Mouse (Mus musculus) stomach, postnatal 0 days (tissue): Measurements from ENCODE around the gene Fam198b. TPM values are rescaled to one million over a fixed set of nuclear protein-coding genes. Genes with fewer than 3 reads are reported as not detected.

Experiments used
- ATAC-seq: fragments of 200-750 bp; cut with Nextera tagmentation; 2 replicates; pipeline ENCODE4 v1.8.0; 2017; ENCODE audit not compliant: low FRiP score, low TSS enrichment
- DNase-seq: peaks from one replicate; pipeline ENCODE4 v3.0.0-alpha.2; 2016; ENCODE audit warnings: low spot score
- H3K27ac ChIP-seq: fragments of 300-500 bp; sonication (generic); replicated peaks from 2 replicates; pipeline ENCODE4 v1.5.1; 2014; ENCODE audit warnings: mild to moderate bottlenecking, control low read depth
- H3K27me3 ChIP-seq: fragments of 300-500 bp; sonication (generic); 2 replicates; pipeline ENCODE4 v1.6.1; 2014; ENCODE audit warnings: low read length; ENCODE audit not compliant: control insufficient read depth, insufficient read depth
- H3K36me3 ChIP-seq: fragments of 300-500 bp; sonication (generic); 2 replicates; pipeline ENCODE4 v1.6.1; 2014; ENCODE audit warnings: low read length, mixed read lengths; ENCODE audit not compliant: control insufficient read depth, insufficient read depth
- H3K4me1 ChIP-seq: fragments of 300-500 bp; sonication (generic); replicated peaks from 2 replicates; pipeline ENCODE4 v1.6.1; 2014; ENCODE audit warnings: antibody characterized with exemption; ENCODE audit not compliant: control insufficient read depth, insufficient read depth
- H3K4me2 ChIP-seq: fragments of 300-500 bp; sonication (generic); replicated peaks from 2 replicates; pipeline ENCODE4 v1.6.1; 2014; ENCODE audit warnings: low read depth, mild to moderate bottlenecking, control low read depth, moderate library complexity
- H3K4me3 ChIP-seq: fragments of 300-500 bp; sonication (generic); 2 replicates; pipeline ENCODE4 v1.5.1; 2014; ENCODE audit warnings: low read depth, low read length, control low read depth
- H3K9ac ChIP-seq: fragments of 300-500 bp; sonication (generic); 2 replicates; pipeline ENCODE4 v1.6.1; 2014; ENCODE audit warnings: mild to moderate bottlenecking, low read length, control low read depth, mixed read lengths
- H3K9me3 ChIP-seq: fragments of 300-500 bp; sonication (generic); 2 replicates; pipeline ENCODE4 v1.6.1; 2016; ENCODE audit warnings: low read length; ENCODE audit not compliant: control insufficient read depth
- CTCF ChIP-seq: IDR thresholded peaks from 2 replicates; pipeline ENCODE4 v1.5.1; 2016; ENCODE audit warnings: antibody characterized with exemption, low read depth, mild to moderate bottlenecking, moderate library complexity
- EP300 ChIP-seq: optimal IDR thresholded peaks from 2 replicates; pipeline ENCODE3; 2016; ENCODE audit warnings: antibody characterized with exemption
- WGBS: fragments of 180-500 bp; shearing (Covaris S2); extraction: QIAGEN DNeasy Blood & Tissue Kit; methylation state at CpG from one replicate; pipeline ENCODE4 v1.1.7; 2014; 5-methylcytosine and 5-hydroxymethylcytosine counted together
- polyA plus RNA-seq: library from polyadenylated mRNA; unstranded; fragments of >200 nt; fragmentation: Nextera tagmentation; extraction: Ambion mirVana; gene quantifications from 2 replicates; pipeline ENCODE4 v1.2.1, GENCODE M21; 2015

The Fam198b gene
- polyA plus RNA-seq, 1 experiment from 2014 or later, result 8.6 TPM

GRCm38 (mm10) chr3:79904238-79904757 lies 20.0 kb downstream of the Fam198b start:
- WGBS, result 69% methylated on average over 10 of the region's 10 CpGs
- ATAC-seq (no peak), DNase-seq (no peak)
- H3K9me3 ChIP-seq, result no peaks in the 10 kb centered on the region
- no peaks in the 10 kb centered on the region for H3K36me3 ChIP-seq
- no peaks in the 10 kb centered on the region for H3K27me3 ChIP-seq
- H3K9ac ChIP-seq, result no peak overlapping the region
- TF ChIP-seq EP300 (no peak), CTCF (no peak)
- no peak overlapping the region for H3K27ac ChIP-seq
- no peak overlapping the region for H3K4me3 ChIP-seq
- H3K4me1 ChIP-seq, result no peaks in the 10 kb centered on the region
- no peak overlapping the region for H3K4me2 ChIP-seq

- Histone ChIP-seq H3K36me3 (no peaks in the 10 kb centered on the region), H3K4me3 (no peak overlapping the region), H3K4me1 (no peaks in the 10 kb centered on the region), H3K27ac (no peak overlapping the region), H3K4me2 (no peak overlapping the region), H3K27me3 (no peaks in the 10 kb centered on the region), H3K9me3 (no peaks in the 10 kb centered on the region), H3K9ac (no peak overlapping the region)
- DNase-seq (no peak), ATAC-seq (no peak)
- TF ChIP-seq CTCF (no peak), EP300 (no peak)
Observed at GRCm38 (mm10) chr3:79905397-79905796, 21.1 kb downstream of the Fam198b start.

- H3K27ac ChIP-seq, result no peak overlapping the region
- H3K27me3 ChIP-seq, result no peaks in the 10 kb centered on the region
- no peaks in the 10 kb centered on the region for H3K36me3 ChIP-seq
- no peaks in the 10 kb centered on the region for H3K4me1 ChIP-seq
- WGBS, result 73% methylated on average over 5 of the region's 5 CpGs
- H3K4me2 ChIP-seq, result no peak overlapping the region
- no peak overlapping the region for H3K9ac ChIP-seq
- TF ChIP-seq CTCF (no peak), EP300 (no peak)
- ATAC-seq (no peak), DNase-seq (no peak)
- H3K9me3 ChIP-seq, result no peaks in the 10 kb centered on the region
- no peak overlapping the region for H3K4me3 ChIP-seq
Observed at GRCm38 (mm10) chr3:79906250-79907045, 22.1 kb downstream of the Fam198b start.

GRCm38 (mm10) chr3:79907223-79907622 lies 22.9 kb downstream of the Fam198b start:
- no peak for TF ChIP-seq CTCF
- no peak for TF ChIP-seq EP300
- DNase-seq (no peak), ATAC-seq (no peak)
- H3K9ac ChIP-seq, result no peak overlapping the region
- H3K4me3 ChIP-seq, result no peak overlapping the region
- H3K36me3 ChIP-seq, result no peaks in the 10 kb centered on the region
- WGBS, result 48% methylated on average over 7 of the region's 7 CpGs
- no peak overlapping the region for H3K27ac ChIP-seq
- H3K27me3 ChIP-seq, result no peaks in the 10 kb centered on the region
- no peaks in the 10 kb centered on the region for H3K4me1 ChIP-seq
- no peak overlapping the region for H3K4me2 ChIP-seq
- no peaks in the 10 kb centered on the region for H3K9me3 ChIP-seq

- Histone ChIP-seq H3K27me3 (no peaks in the 10 kb centered on the region), H3K9me3 (no peaks in the 10 kb centered on the region), H3K4me2 (no peak overlapping the region), H3K4me1 (no peaks in the 10 kb centered on the region), H3K9ac (no peak overlapping the region), H3K4me3 (no peak overlapping the region), H3K27ac (no peak overlapping the region), H3K36me3 (no peaks in the 10 kb centered on the region)
- ATAC-seq (no peak), DNase-seq (no peak)
- TF ChIP-seq EP300 (no peak), CTCF (no peak)
- 62% methylated on average over 10 of the region's 10 CpGs for WGBS
Observed at GRCm38 (mm10) chr3:79910375-79911141, 26.2 kb downstream of the Fam198b start.

- DNase-seq (no peak), ATAC-seq (no peak)
- TF ChIP-seq CTCF (no peak), EP300 (no peak)
- Histone ChIP-seq H3K9ac (no peak overlapping the region), H3K4me3 (no peak overlapping the region), H3K4me1 (no peaks in the 10 kb centered on the region), H3K27ac (no peak overlapping the region), H3K27me3 (no peaks in the 10 kb centered on the region), H3K4me2 (no peak overlapping the region), H3K36me3 (no peaks in the 10 kb centered on the region), H3K9me3 (no peaks in the 10 kb centered on the region)
- WGBS, result 73% methylated on average over 3 of the region's 3 CpGs
Observed at GRCm38 (mm10) chr3:79911166-79911565, 26.8 kb downstream of the Fam198b start.
